Mouse (Mus musculus) right cerebral cortex, postnatal 10 days (tissue): ENCODE measurements around the gene Egf.
"Not testable (repeated sequence)": the region's sequence is repeated elsewhere in the genome, so short reads cannot be mapped to it uniquely, and the experiment has no call there.

Experiments
- DNase-seq, 2 experiments: peaks; one replicate each; pipeline ENCODE4 v3.0.0; 2021; ENCODE audit warnings: low spot score in 2 of 2

The Egf gene

DNA sequence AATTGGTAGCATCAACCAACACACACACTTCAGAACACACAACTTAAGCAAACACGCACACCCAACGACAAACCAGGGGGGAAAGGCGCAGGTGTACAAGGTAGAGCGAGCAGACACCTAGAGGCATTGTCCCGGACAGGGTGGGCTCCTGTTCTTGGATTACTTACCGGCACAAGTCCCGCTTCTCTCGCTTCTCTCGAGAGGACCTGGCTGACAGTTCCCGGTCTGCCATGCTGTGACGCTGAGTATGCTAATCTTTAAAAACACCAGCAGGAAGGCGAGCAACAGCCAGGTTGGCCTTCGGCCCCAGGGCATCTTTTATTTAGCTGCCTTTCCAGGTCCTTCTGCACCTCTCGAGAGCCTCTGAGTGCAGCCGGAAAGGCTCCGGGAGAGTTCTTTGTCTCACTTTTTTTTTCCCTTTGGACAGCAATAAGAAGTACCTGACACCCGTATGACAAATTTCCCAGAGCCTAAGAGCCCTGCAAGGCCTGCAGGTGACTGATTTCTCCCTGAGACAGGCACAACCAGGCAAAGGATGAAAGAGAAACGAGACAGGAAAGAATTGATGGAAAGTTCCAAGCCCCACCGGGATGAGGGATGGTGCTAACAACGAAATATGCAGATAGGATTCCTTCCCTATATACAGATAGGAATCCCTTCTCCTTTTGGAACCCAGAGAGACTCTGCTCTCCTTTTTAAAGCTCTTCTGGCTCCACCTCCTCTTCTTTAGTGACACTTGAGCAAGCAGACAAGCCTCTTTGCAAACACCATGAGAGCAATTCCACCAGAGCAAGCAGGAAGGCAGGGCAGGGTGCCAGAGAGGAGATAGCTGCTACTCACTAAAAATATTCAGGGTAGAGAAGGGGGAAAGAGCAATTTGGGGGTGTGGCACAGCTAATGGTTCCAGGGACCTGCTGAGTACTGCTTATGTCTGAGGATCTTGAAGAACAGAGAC lies at the start of gene Egf:
Gene Egf (minus strand): TSS at position 667 of the 955 bp plus-strand sequence.
- peak; percentile 30 to 34 for DNase-seq

DNA sequence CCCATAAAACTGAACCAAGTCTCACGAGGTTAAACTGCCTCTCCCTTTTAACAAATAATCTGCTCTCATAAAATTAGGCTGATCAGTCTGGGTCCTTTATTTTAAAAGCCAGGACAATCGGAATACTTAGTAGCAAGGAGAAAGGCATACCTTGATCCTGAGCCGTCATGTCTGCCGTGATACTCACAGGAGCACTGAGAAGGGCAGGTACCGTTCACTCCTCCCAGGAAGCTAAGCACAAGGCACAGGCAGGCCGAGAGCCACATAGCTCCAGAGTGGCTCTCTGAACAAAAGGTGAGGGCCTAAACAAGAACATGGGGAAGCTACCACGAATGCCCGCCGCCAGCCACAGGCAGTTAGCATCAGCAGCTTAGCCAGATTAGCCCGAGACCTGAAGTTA lies 48.6 kb upstream of the Egf start, which contains the start of gene Lrit3:
Gene Lrit3 (minus strand): TSS at position 266 of the 400 bp plus-strand sequence.
- DNase-seq, result no peak

DNA sequence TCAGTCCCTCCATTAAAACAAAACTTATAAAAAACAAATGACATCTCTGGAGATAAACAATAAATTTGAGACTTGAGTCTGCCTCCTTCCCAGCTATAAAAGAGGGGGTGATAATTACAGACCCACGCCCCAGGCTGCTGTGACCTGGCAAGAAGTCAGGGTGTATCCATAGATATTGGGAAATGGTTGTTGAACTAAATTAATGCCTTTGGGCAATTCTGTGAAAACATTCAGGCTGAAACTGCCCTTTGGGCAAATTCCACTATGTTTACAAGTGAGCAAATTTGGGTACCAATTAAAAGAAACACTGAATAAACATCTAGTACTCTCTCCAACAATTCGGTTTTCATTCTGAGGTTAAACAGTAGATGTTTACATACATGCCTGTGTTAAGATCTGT lies 43.9 kb upstream of the Egf start:
- no peak for DNase-seq

DNA sequence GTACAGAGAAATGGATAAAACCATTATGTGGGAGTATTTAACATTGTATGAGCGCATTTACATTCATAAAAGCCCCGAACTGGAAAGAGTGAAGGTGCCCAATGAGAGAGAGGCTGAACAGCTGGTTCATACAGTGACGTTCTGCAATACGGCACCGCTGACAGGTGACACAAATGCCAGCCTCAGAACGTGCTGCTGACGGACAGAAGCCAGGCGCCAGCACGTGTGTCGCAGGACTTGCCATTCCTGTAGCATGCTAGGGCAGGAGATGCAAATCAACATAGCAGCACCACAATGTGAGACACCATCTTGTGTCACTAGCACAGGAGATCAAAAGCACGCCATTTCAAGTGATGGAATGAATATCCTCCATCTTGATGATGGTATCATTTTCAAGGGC lies 43.4 kb upstream of the Egf start:
- DNase-seq, result no peak

DNA sequence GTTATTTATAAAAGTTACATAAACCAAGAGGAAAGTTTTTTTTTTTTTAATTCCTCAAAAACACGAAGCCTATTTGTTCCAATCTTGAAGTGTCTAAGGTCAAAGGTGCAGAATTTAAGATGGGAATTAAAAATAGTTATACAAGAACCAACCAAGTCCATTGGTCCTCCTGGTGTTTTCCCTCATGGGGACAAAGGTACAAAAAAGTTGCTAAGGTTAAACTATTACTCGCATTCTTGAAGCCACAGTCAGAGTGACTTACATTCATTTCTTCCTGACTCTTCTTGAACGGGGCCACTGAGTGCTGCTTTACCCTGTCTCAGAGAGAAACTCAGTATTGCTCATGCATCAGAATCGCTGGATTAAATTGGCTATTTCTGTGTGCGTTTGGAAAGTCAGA lies 42.2 kb upstream of the Egf start:
- no peak for DNase-seq

DNA sequence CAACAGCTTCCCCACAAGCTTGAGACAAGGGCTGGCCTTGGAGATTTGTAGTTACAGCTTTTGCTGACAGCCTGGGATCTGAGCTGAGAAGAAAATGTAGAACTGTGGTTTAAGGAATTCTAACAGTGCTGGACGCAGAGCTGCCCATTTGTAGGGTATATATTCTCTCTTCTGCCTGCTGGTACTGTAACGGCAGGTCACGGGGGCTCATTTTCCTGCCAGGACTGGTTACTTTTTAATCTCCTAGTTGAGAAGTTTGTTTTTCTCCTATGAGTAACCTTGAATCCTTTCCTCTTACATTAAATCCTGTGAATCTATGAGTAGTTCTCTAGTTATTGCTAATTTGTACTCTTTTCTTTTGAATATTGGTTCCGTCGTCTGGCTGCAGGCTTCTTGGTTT lies 38.7 kb upstream of the Egf start:
- DNase-seq, result no peak

DNA sequence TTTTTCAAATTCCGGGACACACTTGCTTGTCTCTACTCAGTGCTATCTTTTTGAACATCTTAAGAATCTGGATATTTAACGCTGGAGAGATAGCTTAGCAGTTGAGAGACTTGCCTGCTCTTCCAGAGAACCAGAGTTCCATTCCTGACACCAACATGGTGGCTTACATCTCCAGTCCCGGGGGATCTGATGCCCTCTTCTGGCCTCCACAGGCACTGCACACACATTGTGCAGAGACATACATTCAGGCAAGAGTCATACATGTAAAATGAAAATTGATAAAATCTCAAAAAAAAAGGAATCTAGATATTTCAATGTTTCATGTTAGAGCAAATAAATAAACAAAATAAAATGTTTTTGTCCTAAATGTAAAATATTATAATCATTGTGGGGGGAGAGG lies 27.6 kb upstream of the Egf start:
- no peak for DNase-seq

DNA sequence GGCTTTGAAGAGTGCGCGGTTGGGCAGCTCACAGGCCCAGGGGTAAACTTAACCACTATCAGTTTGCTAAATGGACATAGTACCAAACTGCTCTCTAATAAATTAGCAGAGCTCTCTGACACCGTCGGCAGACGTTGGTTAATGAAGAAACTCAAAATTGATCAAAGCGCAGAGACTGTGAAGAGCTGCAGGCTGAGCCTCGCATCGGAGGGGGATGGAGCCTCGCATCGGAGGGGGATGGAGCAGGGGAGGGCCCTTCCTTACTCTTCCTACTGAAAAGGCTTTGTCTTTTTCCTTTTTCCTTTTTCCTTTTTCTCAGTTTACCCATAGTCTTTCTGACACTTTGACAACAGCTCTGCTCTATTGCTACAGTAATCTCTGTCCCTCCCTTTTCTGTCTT lies 26.3 kb upstream of the Egf start:
- no peak for DNase-seq

DNA sequence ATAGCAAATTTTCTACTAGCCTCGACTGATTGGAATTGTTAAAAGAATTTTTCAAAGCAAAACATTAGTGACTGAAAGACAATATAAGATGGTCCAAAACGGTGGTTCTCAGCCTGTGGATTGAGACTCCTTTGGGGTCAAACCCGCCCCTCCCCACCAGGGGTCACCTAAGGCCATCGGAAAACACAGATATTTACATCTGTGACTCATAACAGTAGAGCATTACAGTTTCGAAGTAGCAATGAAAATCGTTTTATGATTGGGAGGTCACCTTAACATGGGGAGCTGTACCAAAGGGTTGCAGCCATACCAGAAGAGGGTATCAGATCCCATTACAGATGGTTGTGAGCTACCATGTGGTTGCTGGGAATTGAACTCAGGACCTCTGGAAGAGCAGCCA lies 16.1 kb upstream of the Egf start:
- no peak for DNase-seq

DNA sequence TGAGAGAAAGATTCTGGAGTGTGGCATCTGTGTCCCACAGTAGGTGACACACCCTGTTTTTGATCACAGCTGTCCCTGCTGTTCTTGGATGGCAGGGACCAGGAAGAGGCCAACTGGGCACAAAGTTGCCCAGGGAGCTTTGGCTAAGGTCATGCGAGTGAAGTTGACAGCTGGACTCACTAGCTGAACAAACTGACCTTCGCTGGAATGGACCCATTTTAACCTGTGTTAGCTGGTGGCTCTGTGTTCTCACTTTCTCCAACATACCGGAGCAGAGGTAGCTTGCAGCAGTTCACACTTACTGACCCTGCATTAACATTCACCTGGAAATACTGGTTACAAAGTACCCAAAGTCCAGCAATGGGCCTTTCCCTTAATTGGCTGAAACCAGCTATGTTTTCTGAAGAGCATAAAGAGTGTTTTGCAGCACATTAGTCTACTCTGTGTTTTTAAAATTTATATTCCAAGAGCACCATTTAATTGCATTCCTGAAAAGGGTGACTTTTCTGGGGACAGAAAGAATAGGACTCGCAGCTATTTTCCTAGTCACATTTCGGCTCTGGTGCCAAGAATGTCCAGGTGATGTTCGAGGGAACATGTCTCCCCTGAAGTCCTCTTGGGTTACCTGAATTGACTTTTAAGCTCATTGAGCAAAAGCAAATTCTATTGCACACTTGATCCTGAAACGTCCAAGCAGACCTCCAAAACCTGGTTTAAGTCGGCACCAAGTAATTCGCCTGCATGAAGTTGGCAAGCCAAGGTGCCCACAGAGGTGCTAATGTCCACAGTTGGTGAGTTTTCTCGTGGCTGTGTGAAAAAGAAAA lies 12.1 kb upstream of the Egf start:
- no peak for DNase-seq

DNA sequence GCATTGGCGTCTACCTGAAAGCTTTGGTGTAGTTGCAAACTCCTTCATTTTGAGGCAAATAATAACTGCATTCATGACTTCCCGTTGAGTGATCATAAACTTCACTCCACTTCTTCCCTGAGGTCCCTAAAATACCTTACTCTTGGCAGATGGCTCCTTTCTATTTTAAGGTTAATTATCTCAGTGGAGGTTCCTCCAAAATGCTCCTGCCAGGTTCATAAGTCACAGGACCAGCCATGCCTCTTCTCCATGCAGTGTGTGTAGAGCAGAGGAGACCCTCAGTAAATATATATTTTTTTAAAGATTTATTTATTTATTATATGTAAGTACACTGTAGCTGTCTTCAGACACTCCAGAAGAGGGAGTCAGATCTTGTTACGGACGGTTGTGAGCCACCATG lies 11.0 kb upstream of the Egf start:
- DNase-seq, result no peak

DNA sequence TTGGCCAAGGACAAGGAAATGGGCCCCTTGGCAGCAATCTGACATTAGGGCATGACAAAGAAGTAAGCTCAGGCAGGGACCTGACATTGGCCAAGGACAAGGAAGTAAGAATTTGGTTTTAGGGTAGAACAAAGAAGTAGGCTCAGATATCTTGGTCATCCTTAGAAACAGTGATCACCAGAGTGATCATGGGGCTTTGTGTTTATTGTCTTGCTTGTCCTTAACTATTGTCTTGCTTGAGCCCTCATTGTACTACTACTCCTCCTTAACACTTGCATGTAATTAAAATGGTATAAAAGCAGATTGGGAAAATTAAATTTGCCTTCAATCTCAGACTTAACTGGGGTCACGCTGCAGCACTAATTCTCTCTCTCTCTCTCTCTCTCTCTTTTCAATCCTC lies 2.5 kb upstream of the Egf start:
- DNase-seq, result not testable (repeated sequence)

DNA sequence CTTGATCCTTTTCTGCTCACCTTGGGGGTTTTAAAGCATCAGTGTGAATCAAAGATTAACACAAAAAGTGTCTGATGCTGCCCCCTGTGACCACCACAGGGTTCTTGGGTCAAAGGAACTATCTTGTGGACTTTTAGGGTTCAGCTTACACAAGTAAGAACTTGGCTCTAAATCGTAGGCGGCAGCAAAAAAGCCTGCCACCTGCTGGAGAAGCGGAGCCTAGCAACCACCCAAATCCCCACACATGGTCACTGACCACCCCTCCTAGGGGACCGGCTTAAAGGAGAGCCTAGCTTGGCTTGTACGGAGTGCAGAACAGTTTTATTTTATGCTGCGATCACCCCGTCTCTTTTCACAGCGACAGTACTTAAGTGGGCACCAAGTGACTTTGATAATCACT lies 10.3 kb downstream of the Egf start:
- peak in 1 of 2 experiments; percentile 27 for DNase-seq

DNA sequence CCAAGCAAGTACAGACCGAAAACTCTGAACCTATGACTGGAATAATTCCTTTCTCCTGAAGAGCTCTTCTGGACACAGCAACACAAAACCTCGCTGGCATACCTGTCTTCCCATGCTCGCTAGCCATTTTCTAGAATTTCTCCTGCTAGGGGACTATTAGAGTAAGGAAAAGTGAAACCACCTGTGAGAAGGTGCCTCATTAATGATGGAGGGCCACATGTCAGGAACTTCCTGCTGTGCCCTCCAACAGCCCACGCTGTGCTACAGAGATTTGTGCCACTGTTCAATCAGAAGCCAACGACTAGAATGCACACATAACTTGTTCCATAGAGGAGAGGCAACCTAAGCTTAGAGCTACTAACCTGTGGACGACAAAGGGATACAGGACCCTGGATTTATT lies 12.3 kb downstream of the Egf start:
- DNase-seq, result no peak

DNA sequence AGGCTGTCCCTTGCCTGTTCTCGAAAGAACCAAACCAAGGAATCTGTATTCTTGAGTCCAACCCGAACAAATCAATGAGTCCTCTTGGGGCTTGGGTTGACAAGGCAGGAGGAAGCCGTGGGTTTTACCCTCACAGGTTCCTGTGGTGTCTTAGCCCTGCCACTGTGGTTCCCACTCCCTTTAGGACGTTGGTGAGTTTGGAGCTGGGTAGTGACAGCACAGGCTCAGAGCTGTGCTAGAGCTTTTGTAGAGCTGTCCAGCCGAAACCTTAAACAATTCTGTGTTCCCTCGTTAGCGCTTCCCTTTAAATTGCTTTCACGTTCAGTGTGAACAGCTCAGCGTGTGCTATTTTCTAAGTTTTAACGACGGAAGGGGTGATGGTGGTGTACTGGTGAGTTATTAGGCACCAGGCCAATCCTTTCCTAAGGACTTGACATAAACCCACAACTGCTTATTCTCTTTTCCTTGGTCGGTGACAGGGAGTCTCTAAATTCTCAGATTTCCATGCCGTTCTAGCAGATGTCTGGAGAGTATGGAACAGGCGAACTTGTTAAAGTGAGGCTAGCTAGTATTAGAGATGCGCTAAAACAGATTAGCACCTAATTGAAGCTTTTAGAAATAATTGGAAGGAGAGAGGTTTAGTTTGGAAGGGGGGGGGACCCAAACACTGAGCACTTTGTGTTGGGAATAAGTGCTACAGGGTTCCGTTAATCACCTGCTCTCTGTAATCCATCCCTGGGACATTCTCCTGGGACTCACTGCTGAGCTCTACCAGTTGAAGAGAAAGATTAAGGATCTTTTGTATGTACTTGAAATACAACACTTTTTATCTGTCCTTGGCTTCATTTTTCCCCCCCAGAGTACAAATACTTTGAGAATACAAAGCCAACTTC lies 16.6 kb downstream of the Egf start:
- DNase-seq, result no peak

DNA sequence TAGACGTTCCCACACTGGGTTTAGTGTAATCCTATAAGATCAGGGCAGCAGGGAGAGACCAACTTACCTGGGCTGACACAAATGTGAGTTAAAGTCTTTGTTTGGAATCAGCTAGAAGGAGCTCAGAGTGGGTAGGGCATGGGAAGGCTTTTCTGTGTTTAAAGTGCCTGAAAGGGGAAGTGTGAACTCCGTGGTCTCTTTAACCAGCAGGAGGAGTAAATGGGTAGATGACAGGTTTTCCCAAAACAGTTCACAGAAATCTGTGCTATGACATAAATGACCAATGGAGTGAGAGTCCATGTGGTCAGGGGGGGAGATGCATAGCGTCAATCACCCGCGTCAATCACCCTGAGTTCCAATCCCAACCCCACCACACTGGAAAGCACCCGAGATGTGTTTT lies 23.5 kb downstream of the Egf start:
- DNase-seq, result no peak

DNA sequence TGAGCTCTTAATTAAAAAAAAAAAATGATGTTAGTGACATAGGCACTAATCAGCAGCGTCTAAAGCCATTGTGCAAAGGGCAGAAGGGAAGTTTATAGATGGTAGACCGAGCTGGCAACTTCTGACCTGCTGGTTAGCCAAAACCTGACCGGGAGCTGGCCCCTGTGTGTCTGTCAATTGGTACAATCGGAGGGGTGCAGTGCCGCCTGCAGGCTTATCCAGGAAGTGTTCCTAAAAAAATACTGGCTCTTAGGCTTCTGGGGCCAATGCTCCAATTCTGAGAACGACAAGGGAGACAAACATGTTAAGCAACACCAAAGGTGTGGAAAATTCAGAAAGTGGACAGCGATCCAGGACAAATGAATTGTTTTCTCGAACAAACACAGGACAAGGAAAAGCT lies 24.7 kb downstream of the Egf start:
- DNase-seq, result no peak

DNA sequence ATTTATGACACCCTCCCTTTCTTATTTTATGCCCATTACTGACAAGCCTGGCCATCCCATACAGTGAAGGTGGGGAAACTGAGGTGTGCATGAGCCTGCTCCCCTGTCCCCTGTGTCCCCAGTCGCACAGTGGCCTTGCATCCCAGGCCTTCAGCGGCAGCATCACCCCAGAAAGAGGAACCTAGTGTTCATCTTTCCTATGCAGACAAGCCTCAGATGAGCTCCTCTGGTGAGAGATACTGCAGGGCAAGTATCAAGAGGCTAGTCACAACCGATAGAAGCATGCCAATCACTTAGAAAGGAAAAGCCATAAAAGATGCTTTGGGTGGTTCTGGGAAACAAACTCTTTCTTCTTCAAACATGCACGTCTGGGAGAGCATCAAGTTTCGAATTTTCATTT lies 25.2 kb downstream of the Egf start:
- no peak for DNase-seq

DNA sequence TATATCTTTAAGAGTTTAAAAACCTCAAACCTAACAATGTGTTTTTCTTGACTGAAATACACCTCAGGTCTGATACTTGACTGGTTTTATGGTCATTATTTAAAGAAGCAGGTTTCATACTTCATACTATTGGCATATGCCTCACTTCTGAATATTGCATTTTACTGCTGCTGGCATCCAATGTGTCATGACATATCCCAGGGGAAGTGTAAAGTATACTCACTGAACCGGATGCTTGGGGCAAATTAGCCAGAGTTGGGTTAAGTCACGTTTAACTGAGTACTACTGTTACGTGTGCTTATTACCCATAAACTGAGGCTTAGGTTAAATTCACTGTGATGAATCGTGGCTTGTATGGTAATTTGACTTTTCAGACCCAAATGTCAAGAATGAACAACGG lies 29.5 kb downstream of the Egf start:
- no peak for DNase-seq

DNA sequence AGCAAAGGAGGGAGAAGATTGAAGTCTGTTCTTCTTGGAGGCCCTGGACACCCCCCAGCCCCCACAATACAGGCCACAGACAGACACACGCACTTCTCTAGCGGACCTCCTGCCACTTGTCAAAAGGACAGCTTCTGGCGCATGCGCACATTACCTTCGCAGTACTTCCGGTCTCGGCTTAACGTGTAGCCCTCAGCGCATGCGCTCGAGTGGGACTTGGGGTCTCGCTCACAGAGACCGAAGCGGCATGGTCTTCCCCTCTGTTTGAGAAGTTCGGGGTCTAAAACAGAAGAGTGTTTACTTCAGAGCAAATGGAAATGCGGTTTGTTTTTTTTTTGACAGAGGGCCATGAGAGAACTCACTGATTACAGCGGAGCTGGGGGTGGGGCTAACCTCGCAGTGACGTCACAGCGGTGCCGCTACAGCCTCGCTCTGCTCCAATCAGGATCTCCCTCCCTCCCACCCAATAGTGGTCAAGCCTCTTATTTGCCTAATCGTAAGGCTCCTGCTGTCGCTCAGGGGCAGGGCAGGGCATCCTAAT lies 30.1 kb downstream of the Egf start:
- DNase-seq, result peak; percentile 95 to 96

DNA sequence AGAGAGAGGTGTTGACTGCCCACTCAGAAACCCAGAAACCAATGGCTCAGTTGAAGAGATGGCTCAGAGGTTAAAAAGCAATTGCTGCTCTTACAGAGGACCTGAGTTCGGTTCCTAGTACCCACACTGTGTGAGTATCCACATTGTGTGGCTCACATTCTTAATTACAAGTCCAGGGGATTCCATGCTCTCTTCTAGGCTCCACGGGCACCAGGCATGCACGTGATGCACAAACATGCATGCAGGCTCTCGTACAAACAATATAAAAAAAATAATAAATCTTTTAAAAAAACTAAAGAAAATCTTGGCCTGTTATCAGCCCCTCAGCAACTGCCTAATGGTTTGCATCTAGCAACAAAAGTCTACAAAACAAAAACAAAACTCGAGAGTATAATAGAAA lies 30.6 kb downstream of the Egf start:
- no peak for DNase-seq

DNA sequence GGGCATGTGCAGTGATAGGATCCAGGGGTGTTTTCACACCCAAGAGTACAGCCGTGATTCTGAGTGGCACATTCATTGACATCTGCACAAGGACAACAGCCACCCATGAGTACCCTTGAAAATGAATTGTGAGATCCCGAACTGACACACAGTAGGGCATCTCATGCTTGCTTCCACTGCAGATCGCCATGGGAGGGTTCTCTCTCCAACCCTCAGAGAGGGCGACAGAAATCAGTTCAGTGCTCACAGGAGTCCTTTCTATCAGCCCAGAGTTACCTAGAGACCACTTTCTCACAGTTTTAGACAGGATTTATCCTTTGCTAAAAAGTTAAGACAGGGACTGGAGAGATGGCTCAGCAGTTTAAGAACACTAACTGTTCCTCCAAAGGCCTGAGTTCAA lies 31.8 kb downstream of the Egf start:
- no peak for DNase-seq
